Mouse (Mus musculus): Measurements from ENCODE around the gene Rbfox3.

DNA sequence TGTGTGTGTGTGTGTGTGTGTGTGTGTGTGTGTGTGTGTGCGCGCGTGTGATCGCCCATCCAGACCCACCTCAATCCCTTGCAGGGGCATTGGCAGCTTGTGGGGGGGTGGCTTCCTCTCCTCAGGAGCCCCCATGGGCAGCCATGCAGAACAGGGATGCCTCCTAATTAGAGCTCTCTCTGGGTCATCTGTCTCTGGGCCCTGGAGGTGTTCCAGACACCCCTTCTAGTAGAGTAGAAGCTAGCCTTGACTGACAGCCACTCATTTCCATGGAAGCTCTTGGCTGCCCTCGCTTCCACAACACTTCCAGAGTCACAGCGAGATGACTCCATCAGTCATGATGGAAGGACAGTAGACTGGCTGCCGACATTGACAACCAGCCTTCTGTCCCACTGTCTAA lies 140.6 kb downstream of the Rbfox3 start:
- TF ChIP-seq MAX (IDR thresholded peaks at IDR 0.05; ENCODE audit: low read depth) (no peak), POLR2A (IDR thresholded peaks at IDR 0.05; ENCODE audit: insufficient read length, low read depth) (no peak), MYOD1 (IDR thresholded peaks at IDR 0.05; ENCODE audit: control insufficient read depth in 1 of 3, insufficient read length in 2 of 3, low read depth in 2 of 3) (no peak), USF1 (IDR thresholded peaks at IDR 0.05; ENCODE audit: low read depth) (no peak), POLR2AphosphoS2 (IDR thresholded peaks at IDR 0.05; ENCODE audit: insufficient read length, low read depth) (no peak), TCF3 (IDR thresholded peaks at IDR 0.05; ENCODE audit: insufficient read length, low read depth) (no peak), E2F4 (IDR thresholded peaks at IDR 0.05; ENCODE audit: insufficient read depth) (no peak), TCF12 (IDR thresholded peaks at IDR 0.05; ENCODE audit: insufficient read depth, poor library complexity, severe bottlenecking) (no peak), MYOG (IDR thresholded peaks at IDR 0.05; ENCODE audit: control insufficient read depth in 1 of 3, insufficient read depth in 1 of 3, insufficient read length in 2 of 3, low read depth in 2 of 3) (no peak), SRF (IDR thresholded peaks at IDR 0.05; ENCODE audit: control insufficient read depth, insufficient read length, low read depth) (no peak)

Measured in myocyte (in vitro differentiated cells).